Comparison of ENCODE assay signal across 8 mouse cellular contexts in the genomic region with DNA sequence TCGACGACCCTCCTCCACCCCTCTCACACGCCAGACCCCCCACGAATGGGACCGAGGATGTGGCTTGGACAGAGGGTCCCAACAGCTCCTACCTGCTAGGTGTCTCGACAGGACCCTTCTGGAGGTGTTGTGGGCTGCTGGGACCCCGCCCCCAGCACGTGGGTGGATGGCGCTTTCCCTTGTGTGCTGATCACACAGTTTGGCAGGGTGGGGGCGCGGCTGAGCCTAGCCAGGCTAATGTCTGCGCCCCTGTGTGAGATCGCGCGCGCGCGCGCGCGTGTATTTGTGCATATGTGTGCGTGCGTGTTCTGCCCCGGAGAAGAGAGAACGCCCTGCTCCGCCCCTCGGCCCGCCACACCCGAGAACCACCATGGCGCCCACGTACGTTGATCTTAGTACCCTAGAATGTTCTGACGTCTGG. TPM values are rescaled to one million over a fixed set of nuclear protein-coding genes. Genes with fewer than 3 reads are reported as not detected.
A peak's percentile ranks its signal among the peaks of the same experiment; 100 is the strongest.
DNase-seq lines count a peak whose midpoint lies in the region; ATAC-seq lines count a peak whose summit lies in the region.

A gene (minus strand): TSS at position 321 of the 421 bp plus-strand sequence.

- DNase-seq in kidney, adult 8-10 months, result no peak
- DNase-seq in cerebellum, adult 11-12 months, result peak; percentile 55
- DNase-seq in left cerebral cortex, adult 11 months (ENCODE audit: low spot score), result peak; percentile 56
- no peak for DNase-seq in adrenal gland, adult 2 months
- no peak for DNase-seq in gastrocnemius, postnatal 25 days

- H3K36me3 ChIP-seq in kidney, embryonic 16.5 days (ENCODE audit: insufficient read depth, low read length), result no peaks in the 10 kb centered on the region
- H3K36me3 ChIP-seq in midbrain, embryonic 13.5 days, result peaks cover 8% of the 10 kb centered on the region

- no peaks in the 10 kb centered on the region for H3K27me3 ChIP-seq in kidney, embryonic 16.5 days (ENCODE audit: insufficient read depth, low read length)
- H3K27me3 ChIP-seq in midbrain, embryonic 13.5 days, result no peaks in the 10 kb centered on the region

- 7% methylated on average over 33 of the region's 33 CpGs for WGBS in kidney, embryonic 16.5 days
- WGBS in midbrain, embryonic 13.5 days, result 4% methylated on average over 32 of the region's 33 CpGs

- no peak within 1 kb of the TSS for H3K27ac ChIP-seq in kidney, embryonic 16.5 days (ENCODE audit: low read length)
- peak within 1 kb of the TSS; percentile 92 for H3K27ac ChIP-seq in midbrain, embryonic 13.5 days

- peaks cover 14% of the 10 kb centered on the region for H3K4me1 ChIP-seq in kidney, embryonic 16.5 days (ENCODE audit: insufficient read depth, low read length)
- H3K4me1 ChIP-seq in midbrain, embryonic 13.5 days (replicated peaks), result peaks cover 19% of the 10 kb centered on the region

- peak within 1 kb of the TSS; percentile 44 for H3K4me3 ChIP-seq in kidney, embryonic 16.5 days (ENCODE audit: low read length)
- peak within 1 kb of the TSS; percentile 57 for H3K4me3 ChIP-seq in midbrain, embryonic 13.5 days (replicated peaks)

- no peaks in the 10 kb centered on the region for H3K9me3 ChIP-seq in kidney, embryonic 16.5 days (ENCODE audit: low read length)
- H3K9me3 ChIP-seq in midbrain, embryonic 13.5 days, result no peaks in the 10 kb centered on the region

- H3K4me2 ChIP-seq in kidney, embryonic 16.5 days (replicated peaks; ENCODE audit: low read depth, low read length), result peak within 1 kb of the TSS; percentile 66
- peak within 1 kb of the TSS; percentile 76 for H3K4me2 ChIP-seq in midbrain, embryonic 13.5 days (replicated peaks)

- ATAC-seq in kidney, embryonic 16.5 days (ENCODE audit: low FRiP score, low TSS enrichment), result peak; percentile 49; the same call in 1 of the 2 replicates
- ATAC-seq in frontal cortex, adult (ENCODE audit: low TSS enrichment), result peak; percentile 62
- peak; percentile 76 for ATAC-seq in midbrain, embryonic 13.5 days

- H3K9ac ChIP-seq in kidney, embryonic 16.5 days (replicated peaks; ENCODE audit: low read length), result peak within 1 kb of the TSS; percentile 48
- H3K9ac ChIP-seq in midbrain, embryonic 13.5 days (replicated peaks), result peak within 1 kb of the TSS; percentile 65

RNA-seq across cellular contexts. Expression of the gene that starts here (rescaled TPM):
- polyA plus RNA-seq in kidney, embryonic 16.5 days (2015; fragmentation: Nextera tagmentation; extraction: Ambion mirVana), result 5.3 and 6.6 TPM in 2 replicates
- polyA plus RNA-seq in midbrain, embryonic 13.5 days (2015; fragmentation: Nextera tagmentation; extraction: Ambion mirVana), result 92.2 and 97.8 TPM in 2 replicates
- 10 to 100 TPM in 1 of 2 experiments, 1 to 10 TPM in 1; 7.7 to 11.6 TPM for total RNA-seq in adrenal gland, adult 2 months (2021)
- 4.1 and 5.2 TPM in 2 replicates for polyA plus RNA-seq in adrenal gland, adult 2 months (2012; rRNA removed)
- under 1 TPM in 1 of 2 experiments, not detected in 1; 0.16 TPM for total RNA-seq in gastrocnemius, postnatal 25 days (2021)

Comparison
In these comparisons a context has a peak if more than half of its experiments do, and no peak if none do; other contexts are left out.
1. RNA of the gene that starts here (total RNA-seq): 7.7 to 11.6 TPM in adrenal gland, adult 2 months; 0.16 TPM in gastrocnemius, postnatal 25 days; every median in the first group is over 4 times any median in the second.
2. RNA of the gene that starts here (polyA plus RNA-seq): 92.2 to 97.8 TPM in midbrain, embryonic 13.5 days; 5.3 to 6.6 TPM in kidney, embryonic 16.5 days and 4.1 to 5.2 TPM in adrenal gland, adult 2 months; every median in the first group is over 10 times any median in the second.
3. DNase-seq: peak in cerebellum, adult 11-12 months (single experiment) and left cerebral cortex, adult 11 months (single experiment); none in kidney, adult 8-10 months (0 of 2), adrenal gland, adult 2 months (single experiment) and gastrocnemius, postnatal 25 days (single experiment).
4. Peak in every context shown above with its lines, with median percentiles within 50 percentile points of each other: ATAC-seq.